Mouse (Mus musculus): Measurements from ENCODE around the gene Desi2. TPM values are rescaled to one million over a fixed set of nuclear protein-coding genes. Genes with fewer than 3 reads are reported as not detected.
A peak's percentile ranks its signal among the peaks of the same experiment; 100 is the strongest.

Desi2 gene
- total and polyA plus RNA-seq, 3 experiments: 11.1 to 32.9 (median 14.7) TPM

DNA sequence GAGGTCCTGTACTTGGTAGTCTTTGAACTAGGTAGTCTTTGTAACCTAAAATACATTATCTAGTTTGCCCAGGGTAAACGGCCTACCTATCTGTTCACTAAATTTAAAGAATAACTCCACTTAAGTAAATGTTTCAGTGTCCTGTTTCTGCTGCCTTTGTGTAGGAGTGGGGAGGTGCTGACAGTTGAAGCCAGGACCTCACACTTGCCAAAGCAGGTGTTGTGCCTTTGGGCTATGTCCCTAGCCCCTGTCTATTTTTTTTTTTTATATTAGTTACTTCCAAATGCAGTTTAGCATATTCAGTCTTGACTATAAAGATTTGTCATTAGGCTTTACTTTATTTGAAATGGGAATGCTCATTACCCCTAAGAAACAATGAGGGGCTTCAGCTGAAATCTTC, 51.5 kb downstream of the Desi2 start:
- H3K4me3 ChIP-seq (replicated peaks in 1 of 3; ENCODE audit: low read depth in 2 of 3, low read length in 2 of 3, poor library complexity in 1 of 3): no peak overlapping the region
- in situ Hi-C loops (cut with MboI; ENCODE audit: low pct_ligation_motif_present, low pct_unique_long_range_greater_than_20kb, low sequenced_read_pairs) (no loop called here), dilution Hi-C loops (cut with MboI; ENCODE audit: extremely low pct_ligation_motif_present, extremely low pct_unique_long_range_greater_than_20kb, low sequenced_read_pairs) (no loop called here)
- peaks cover 5 to 13% of the 10 kb centered on the region in 2 experiments for H3K36me3 ChIP-seq (replicated peaks in 1 of 2; ENCODE audit: control insufficient read depth in 1 of 2, insufficient read depth in 1 of 2, low read length in 1 of 2)
- no peak for DNase-seq (ENCODE audit: extremely low read depth)
- no peak overlapping the region for H3K27ac ChIP-seq (ENCODE audit: insufficient read depth, low read depth)
- no peaks in the 10 kb centered on the region for H3K4me1 ChIP-seq (ENCODE audit: control insufficient read depth in 1 of 2, insufficient read depth in 2 of 2)
- no peaks in the 10 kb centered on the region for H3K79me2 ChIP-seq (replicated peaks; ENCODE audit: control insufficient read depth, extremely low read depth, insufficient read depth, poor library complexity, severe bottlenecking)
- TF ChIP-seq TBP (conservative IDR thresholded peaks at IDR 0.05; ENCODE audit: low read depth, low read length) (no peak), PAX5 (IDR thresholded peaks at IDR 0.05; ENCODE audit: low read length) (no peak), SMC3 (IDR thresholded peaks at IDR 0.05; ENCODE audit: low read depth, low read length) (no peak), GABPA (IDR thresholded peaks at IDR 0.05; ENCODE audit: insufficient replicate concordance, low read depth, low read length) (no peak), POLR2AphosphoS2 (IDR thresholded peaks at IDR 0.05; ENCODE audit: low read depth, low read length) (no peak), KAT2A (IDR thresholded peaks at IDR 0.05; ENCODE audit: insufficient replicate concordance, low read length) (no peak), EP300 (IDR thresholded peaks at IDR 0.05; ENCODE audit: low read length) (no peak), HCFC1 (IDR thresholded peaks at IDR 0.05; ENCODE audit: low read depth, low read length) (no peak), ZC3H11A (IDR thresholded peaks at IDR 0.05; ENCODE audit: low read depth, low read length) (no peak), RCOR1 (conservative IDR thresholded peaks at IDR 0.05; ENCODE audit: low read depth, low read length) (no peak), MYC (IDR thresholded peaks at IDR 0.05; ENCODE audit: low read depth, low read length) (no peak), USF1 (IDR thresholded peaks at IDR 0.05; ENCODE audit: low read depth, low read length) (no peak), SIN3A (IDR thresholded peaks at IDR 0.05; ENCODE audit: low read length) (no peak), E2F4 (IDR thresholded peaks at IDR 0.05; ENCODE audit: insufficient replicate concordance, low read depth, low read length) (no peak), POLR2A (IDR thresholded peaks at IDR 0.05; ENCODE audit: low read depth, low read length) (no peak), NELFE (IDR thresholded peaks at IDR 0.05; ENCODE audit: low read depth, low read length) (no peak)
- H3K9ac ChIP-seq (ENCODE audit: insufficient read depth, low read depth): no peak overlapping the region
- H3K27me3 ChIP-seq (replicated peaks): no peaks in the 10 kb centered on the region
- H3K4me2 ChIP-seq (ENCODE audit: insufficient read depth, low read depth, poor library complexity, severe bottlenecking): no peak overlapping the region
- no peaks in the 10 kb centered on the region for H3K9me3 ChIP-seq (replicated peaks; ENCODE audit: low read length)

DNA sequence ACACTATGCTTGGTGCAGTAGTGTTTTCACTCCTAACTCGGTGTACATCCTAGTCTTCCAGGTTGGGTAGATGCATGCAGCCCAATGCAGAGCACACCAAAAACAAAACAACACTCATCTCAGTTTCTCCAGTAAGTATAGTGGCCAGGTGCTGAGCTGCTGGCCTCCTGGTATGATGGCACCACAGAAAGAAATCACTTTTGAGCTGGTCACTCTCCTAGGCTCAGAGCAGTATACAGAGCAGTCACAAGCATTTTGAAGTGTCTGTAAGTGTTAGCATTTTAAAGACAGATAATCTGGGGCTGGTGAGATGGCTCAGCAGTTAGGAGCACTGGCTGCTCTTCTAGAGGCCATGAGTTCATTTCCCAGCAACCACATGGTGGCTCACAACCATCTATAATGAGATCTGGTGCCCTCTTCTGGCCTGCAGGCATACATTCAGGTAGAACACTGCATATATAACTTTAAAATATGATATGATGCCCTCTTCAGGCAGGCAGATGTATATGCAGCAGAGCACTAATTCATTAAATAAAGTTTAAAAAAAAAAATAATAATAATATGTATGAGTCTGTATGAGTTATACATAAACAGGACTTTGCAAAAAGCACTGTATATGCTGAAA, 54.8 kb downstream of the Desi2 start:
- Histone ChIP-seq H3K79me2 (replicated peaks; ENCODE audit: control insufficient read depth, extremely low read depth, insufficient read depth, poor library complexity, severe bottlenecking) (0 out of 2 replicates have a peak, but pooled peaks cover 2% of the 10 kb centered on the region), H3K36me3 (replicated peaks in 1 of 2; ENCODE audit: control insufficient read depth in 1 of 2, insufficient read depth in 1 of 2, low read length in 1 of 2) (peaks cover 9 to 22% of the 10 kb centered on the region in 2 experiments), H3K27me3 (replicated peaks) (no peaks in the 10 kb centered on the region), H3K4me3 (replicated peaks in 1 of 3; ENCODE audit: low read depth in 2 of 3, low read length in 2 of 3, poor library complexity in 1 of 3) (no peak overlapping the region), H3K9me3 (replicated peaks; ENCODE audit: low read length) (peaks cover 3% of the 10 kb centered on the region), H3K27ac (ENCODE audit: insufficient read depth, low read depth) (no peak overlapping the region), H3K4me2 (ENCODE audit: insufficient read depth, low read depth, poor library complexity, severe bottlenecking) (no peak overlapping the region), H3K9ac (ENCODE audit: insufficient read depth, low read depth) (no peak overlapping the region), H3K4me1 (ENCODE audit: control insufficient read depth in 1 of 2, insufficient read depth in 2 of 2) (no peaks in the 10 kb centered on the region)
- dilution Hi-C loops (cut with MboI; ENCODE audit: extremely low pct_ligation_motif_present, extremely low pct_unique_long_range_greater_than_20kb, low sequenced_read_pairs) (no loop called here), in situ Hi-C loops (cut with MboI; ENCODE audit: low pct_ligation_motif_present, low pct_unique_long_range_greater_than_20kb, low sequenced_read_pairs) (no loop called here)
- peak; percentile 34 for DNase-seq (ENCODE audit: extremely low read depth)
- TF ChIP-seq PAX5 (IDR thresholded peaks at IDR 0.05; ENCODE audit: low read length): no peak
- TF ChIP-seq SIN3A (IDR thresholded peaks at IDR 0.05; ENCODE audit: low read length): no peak
- TF ChIP-seq MAZ (IDR thresholded peaks at IDR 0.05; ENCODE audit: low read depth, low read length): no peak
- no peak for TF ChIP-seq IRF4 (IDR thresholded peaks at IDR 0.05; ENCODE audit: low read depth, low read length)
- TF ChIP-seq RCOR1 (conservative IDR thresholded peaks at IDR 0.05; ENCODE audit: low read depth, low read length): no peak
- TF ChIP-seq USF1 (IDR thresholded peaks at IDR 0.05; ENCODE audit: low read depth, low read length): no peak
- no peak for TF ChIP-seq TBP (conservative IDR thresholded peaks at IDR 0.05; ENCODE audit: low read depth, low read length)
- peak; percentile 85; the same call in 1 of the 2 replicates for TF ChIP-seq MYC (IDR thresholded peaks at IDR 0.05; ENCODE audit: low read depth, low read length)
- TF ChIP-seq RAD21 (IDR thresholded peaks at IDR 0.05; ENCODE audit: low read depth, low read length): peak; percentile 32
- TF ChIP-seq POLR2A (IDR thresholded peaks at IDR 0.05; ENCODE audit: low read depth, low read length): no peak
- peak; percentile 51 for TF ChIP-seq SMC3 (IDR thresholded peaks at IDR 0.05; ENCODE audit: low read depth, low read length)
- TF ChIP-seq POLR2AphosphoS2 (IDR thresholded peaks at IDR 0.05; ENCODE audit: low read depth, low read length): no peak
- peak in 1 of 2 experiments; percentile 85; a peak in 3 of 4 replicates for TF ChIP-seq CTCF (conservative IDR thresholded peaks at IDR 0.05 in 1 of 2, IDR thresholded peaks at IDR 0.05 in 1 of 2; ENCODE audit: low read depth in 2 of 2, low read length in 2 of 2)
- TF ChIP-seq USF2 (conservative IDR thresholded peaks at IDR 0.05; ENCODE audit: low read depth, low read length): no peak
- TF ChIP-seq NRF1 (IDR thresholded peaks at IDR 0.05; ENCODE audit: low read depth, low read length): no peak
- TF ChIP-seq ETS1 (conservative IDR thresholded peaks at IDR 0.05; ENCODE audit: low read depth, low read length): no peak
- TF ChIP-seq KAT2A (IDR thresholded peaks at IDR 0.05; ENCODE audit: insufficient replicate concordance, low read length): no peak
- TF ChIP-seq MAFK (IDR thresholded peaks at IDR 0.05; ENCODE audit: insufficient replicate concordance, low read length): no peak
- TF ChIP-seq ZMIZ1 (IDR thresholded peaks at IDR 0.05; ENCODE audit: low read depth, low read length): no peak
- TF ChIP-seq HCFC1 (IDR thresholded peaks at IDR 0.05; ENCODE audit: low read depth, low read length): no peak
- TF ChIP-seq MXI1 (IDR thresholded peaks at IDR 0.05; ENCODE audit: low read depth, low read length): no peak
- TF ChIP-seq ZNF384 (IDR thresholded peaks at IDR 0.05; ENCODE audit: low read depth, low read length): peak; percentile 54; the same call in 1 of the 2 replicates
- no peak for TF ChIP-seq MEF2A (IDR thresholded peaks at IDR 0.05; ENCODE audit: borderline replicate concordance, low read depth, low read length)
- TF ChIP-seq ZC3H11A (IDR thresholded peaks at IDR 0.05; ENCODE audit: low read depth, low read length): no peak
- TF ChIP-seq NELFE (IDR thresholded peaks at IDR 0.05; ENCODE audit: low read depth, low read length): no peak
- no peak for TF ChIP-seq E2F4 (IDR thresholded peaks at IDR 0.05; ENCODE audit: insufficient replicate concordance, low read depth, low read length)
- no peak for TF ChIP-seq MAX (IDR thresholded peaks at IDR 0.05; ENCODE audit: low read length)
